Mouse (Mus musculus) forebrain, postnatal 0 days (tissue): ENCODE measurements at regions not wholly inside any gene's neighbourhood (a gene's known extent, or its start where the extent isn't known, plus 50 kb on each side); places are given as distances from the start of the nearest gene placed in this dataset.

Experiments used
- ATAC-seq: fragments of 200-750 bp; cut with Nextera tagmentation; 2 replicates; pipeline ENCODE4 v1.8.0; 2017; ENCODE audit warnings: mild to moderate bottlenecking, moderate library complexity
- DNase-seq: peaks from one replicate; pipeline ENCODE4 v3.0.0-alpha.2; 2015
- H3K27ac ChIP-seq: fragments of 300-500 bp; sonication (generic); 2 replicates; pipeline ENCODE4 v1.5.1; 2014; ENCODE audit warnings: low read depth, mild to moderate bottlenecking, antibody characterized with exemption, low read length, moderate library complexity, mixed read lengths
- H3K27me3 ChIP-seq: fragments of 300-500 bp; sonication (generic); 2 replicates; pipeline ENCODE4 v1.6.1; 2014; ENCODE audit warnings: mild to moderate bottlenecking, low read length, mixed read lengths; ENCODE audit not compliant: insufficient read depth
- H3K36me3 ChIP-seq: fragments of 300-500 bp; sonication (generic); 2 replicates; pipeline ENCODE4 v1.6.1; 2014; ENCODE audit warnings: mild to moderate bottlenecking, moderate library complexity; ENCODE audit not compliant: insufficient read depth
- H3K4me1 ChIP-seq: fragments of 300-500 bp; sonication (generic); 2 replicates; pipeline ENCODE4 v1.6.1; 2014; ENCODE audit warnings: antibody characterized with exemption; ENCODE audit not compliant: insufficient read depth
- H3K4me2 ChIP-seq: fragments of 300-500 bp; sonication (generic); 2 replicates; pipeline ENCODE4 v1.6.1; 2014; ENCODE audit warnings: low read depth, mild to moderate bottlenecking, moderate library complexity
- H3K4me3 ChIP-seq: fragments of 300-500 bp; sonication (generic); 2 replicates; pipeline ENCODE4 v1.5.1; 2014; ENCODE audit warnings: low read depth, low read length, mixed read lengths
- H3K9ac ChIP-seq: fragments of 300-500 bp; sonication (generic); 2 replicates; pipeline ENCODE4 v1.6.1; 2014; ENCODE audit warnings: mild to moderate bottlenecking
- H3K9me3 ChIP-seq: fragments of 300-500 bp; sonication (generic); 2 replicates; pipeline ENCODE4 v1.6.1; 2016; ENCODE audit warnings: low read length
- CTCF ChIP-seq: sonication (generic); IDR thresholded peaks from 2 replicates; pipeline ENCODE4 v1.5.1; 2016; ENCODE audit warnings: antibody characterized with exemption, control low read depth, low read depth
- WGBS: fragments of 180-500 bp; shearing (Covaris S2); extraction: QIAGEN DNeasy Blood & Tissue Kit; methylation state at CpG from one replicate; pipeline ENCODE4 v1.1.7; 2014; 5-methylcytosine and 5-hydroxymethylcytosine counted together

GRCm38 (mm10) chr14:80270063-80270462 lies 286.2 kb downstream of the Olfm4 start:
- Histone ChIP-seq H3K9me3 (no peaks in the 10 kb centered on the region), H3K4me3 (no peak overlapping the region), H3K4me2 (no peak overlapping the region), H3K9ac (no peak overlapping the region), H3K4me1 (no peaks in the 10 kb centered on the region; the same call in 1 of the 2 replicates), H3K36me3 (no peaks in the 10 kb centered on the region), H3K27me3 (no peaks in the 10 kb centered on the region), H3K27ac (no peak overlapping the region)
- WGBS, result 54% methylated on average over 13 of the region's 13 CpGs
- TF ChIP-seq CTCF, result no peak
- no peak for ATAC-seq
- no peak for DNase-seq

DNA sequence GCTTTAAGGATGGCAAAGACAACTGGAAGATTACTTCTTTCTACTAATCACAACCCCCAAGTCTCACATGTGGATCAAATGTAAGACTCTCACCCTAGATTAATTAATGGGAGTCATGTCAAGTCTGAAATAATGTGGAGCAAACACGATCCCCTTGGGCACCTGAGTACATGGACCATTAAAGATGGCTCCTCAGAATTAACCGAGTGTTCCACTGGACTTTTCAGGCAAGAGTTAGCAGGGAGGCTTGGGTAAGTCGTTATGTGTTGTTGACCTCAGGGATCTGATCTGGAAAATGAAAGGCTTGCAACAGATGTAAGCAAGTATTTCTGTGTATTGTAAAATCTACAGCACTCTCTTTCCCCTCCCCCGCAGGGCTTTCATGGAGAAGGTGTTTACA lies 296.3 kb downstream of the Olfm4 start:
- H3K27ac ChIP-seq, result no peak overlapping the region
- DNase-seq, result no peak
- no peak for ATAC-seq
- no peaks in the 10 kb centered on the region for H3K4me1 ChIP-seq
- H3K9ac ChIP-seq, result no peak overlapping the region
- no peak for TF ChIP-seq CTCF
- H3K4me3 ChIP-seq, result no peak overlapping the region
- H3K36me3 ChIP-seq, result no peaks in the 10 kb centered on the region
- H3K27me3 ChIP-seq, result no peaks in the 10 kb centered on the region
- 73% methylated on average over 4 of the region's 4 CpGs for WGBS
- H3K9me3 ChIP-seq, result no peaks in the 10 kb centered on the region
- H3K4me2 ChIP-seq, result no peak overlapping the region

DNA sequence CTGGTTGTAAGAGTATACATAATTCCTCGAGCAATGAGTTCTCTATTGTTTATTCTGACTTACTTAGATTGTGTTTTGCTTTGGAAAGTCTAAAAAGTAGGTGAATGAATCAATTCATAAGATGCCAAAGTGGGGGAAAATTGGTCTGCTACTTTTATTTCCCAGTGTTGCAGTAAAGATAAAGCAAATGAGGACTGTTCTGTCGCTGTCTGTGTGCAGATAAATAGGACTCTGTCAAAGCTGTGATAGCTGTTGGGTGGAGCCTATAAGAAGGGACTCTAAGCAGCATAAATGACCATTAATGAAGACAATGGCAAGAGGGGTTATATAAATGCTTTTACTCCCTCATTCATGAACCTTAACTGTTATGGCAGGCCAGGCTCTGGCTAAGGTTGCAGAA lies 299.8 kb downstream of the Olfm4 start:
- no peaks in the 10 kb centered on the region for H3K36me3 ChIP-seq
- no peaks in the 10 kb centered on the region for H3K27me3 ChIP-seq
- ATAC-seq (no peak), DNase-seq (no peak)
- no peaks in the 10 kb centered on the region for H3K4me1 ChIP-seq
- no peak overlapping the region for H3K4me3 ChIP-seq
- H3K9ac ChIP-seq, result no peak overlapping the region
- no peak overlapping the region for H3K27ac ChIP-seq
- H3K9me3 ChIP-seq, result no peaks in the 10 kb centered on the region
- no peak for TF ChIP-seq CTCF
- WGBS, result 41% methylated on average over 2 of the region's 2 CpGs
- no peak overlapping the region for H3K4me2 ChIP-seq

DNA sequence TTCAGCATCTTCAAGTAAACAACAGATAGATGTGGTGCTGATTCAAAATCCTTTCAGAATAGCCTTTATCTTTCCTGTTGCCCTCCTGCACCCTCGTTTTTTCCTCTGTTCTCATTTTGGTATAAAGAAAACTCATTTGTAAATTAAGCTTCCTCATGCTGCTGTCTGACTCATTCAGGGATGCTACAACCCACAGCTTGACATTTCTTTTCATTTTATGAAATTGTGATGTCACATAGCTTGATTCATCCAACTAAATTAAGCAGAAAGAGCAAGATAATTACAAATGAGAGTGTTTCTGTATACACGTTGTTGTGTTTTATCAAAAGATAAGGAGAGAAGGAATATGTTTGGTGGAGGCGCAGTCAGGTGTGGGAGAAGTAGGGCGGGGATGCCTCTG lies 307.5 kb downstream of the Olfm4 start:
- Histone ChIP-seq H3K27me3 (no peaks in the 10 kb centered on the region), H3K9ac (no peak overlapping the region), H3K4me3 (no peak overlapping the region), H3K9me3 (no peaks in the 10 kb centered on the region), H3K4me2 (no peak overlapping the region), H3K4me1 (no peaks in the 10 kb centered on the region), H3K36me3 (no peaks in the 10 kb centered on the region), H3K27ac (no peak overlapping the region)
- no peak for TF ChIP-seq CTCF
- DNase-seq (no peak), ATAC-seq (no peak)
- 68% methylated on average over 4 of the region's 4 CpGs for WGBS

DNA sequence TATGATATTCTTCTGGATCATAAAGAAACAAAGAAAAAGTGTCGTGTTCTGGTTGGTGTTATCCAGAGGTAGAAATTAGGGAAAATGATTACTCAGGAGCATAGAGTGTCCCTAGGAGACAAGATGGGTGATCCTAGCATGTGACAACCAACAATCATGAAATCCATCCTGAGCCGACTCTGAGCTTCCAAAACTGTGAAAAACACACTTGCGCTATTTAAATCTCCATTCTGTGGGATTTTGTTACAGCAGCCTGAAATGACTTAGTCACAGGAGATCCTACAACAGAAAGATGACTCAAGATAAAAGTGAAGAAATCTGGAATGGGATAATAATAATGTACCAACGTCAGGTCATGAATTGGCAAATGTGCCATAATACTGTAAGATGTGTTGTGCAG lies 309.5 kb downstream of the Olfm4 start:
- no peak for TF ChIP-seq CTCF
- 93% methylated on average over 4 of the region's 4 CpGs for WGBS
- no peak for ATAC-seq
- Histone ChIP-seq H3K4me2 (no peak overlapping the region), H3K36me3 (no peaks in the 10 kb centered on the region), H3K9me3 (no peaks in the 10 kb centered on the region), H3K9ac (no peak overlapping the region), H3K27me3 (no peaks in the 10 kb centered on the region), H3K27ac (no peak overlapping the region), H3K4me3 (no peak overlapping the region), H3K4me1 (no peaks in the 10 kb centered on the region)
- DNase-seq, result no peak

- Histone ChIP-seq H3K36me3 (no peaks in the 10 kb centered on the region), H3K9ac (no peak overlapping the region), H3K27ac (no peak overlapping the region), H3K4me3 (no peak overlapping the region), H3K9me3 (no peaks in the 10 kb centered on the region), H3K4me1 (no peaks in the 10 kb centered on the region), H3K27me3 (no peaks in the 10 kb centered on the region), H3K4me2 (no peak overlapping the region)
- TF ChIP-seq CTCF, result no peak
- 37% methylated on average over 2 of the region's 2 CpGs for WGBS
- no peak for DNase-seq
- ATAC-seq, result no peak
Observed at GRCm38 (mm10) chr14:80329651-80330050, 345.8 kb downstream of the Olfm4 start.

DNA sequence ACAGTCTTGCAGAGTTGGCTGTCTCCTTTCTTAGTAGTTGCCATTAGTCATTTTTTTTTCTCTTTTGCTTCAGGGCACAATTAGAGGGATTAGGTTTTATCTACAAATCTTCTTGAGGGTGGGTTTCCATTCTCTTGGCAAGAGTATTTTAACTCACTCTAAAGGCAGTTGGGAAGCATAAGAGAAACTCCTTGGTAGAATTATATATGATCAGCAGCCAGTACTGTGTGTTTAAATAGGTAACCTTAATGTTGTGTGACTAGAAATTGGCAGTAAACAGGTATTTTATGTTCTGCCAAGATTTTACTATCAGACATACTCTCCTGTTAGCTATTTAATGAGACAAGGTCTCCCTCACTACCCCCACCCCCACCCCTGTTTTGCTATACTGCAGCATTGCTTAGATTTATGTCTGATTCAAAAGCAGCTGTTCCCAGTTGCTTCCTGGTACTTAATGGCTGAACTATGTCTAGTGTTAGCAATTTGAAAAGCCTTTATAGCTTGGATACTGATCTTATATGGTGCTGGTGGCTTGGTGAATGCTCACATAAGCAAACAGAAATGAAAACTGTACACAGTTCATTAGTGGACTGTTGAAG lies 378.2 kb downstream of the Olfm4 start:
- ATAC-seq (no peak), DNase-seq (no peak)

More for the DNA sequence above, 378.2 kb downstream of the Olfm4 start:
- Histone ChIP-seq H3K9ac (no peak overlapping the region), H3K27me3 (no peaks in the 10 kb centered on the region), H3K4me3 (no peak overlapping the region), H3K27ac (no peak overlapping the region), H3K4me2 (no peak overlapping the region), H3K4me1 (no peaks in the 10 kb centered on the region), H3K9me3 (no peaks in the 10 kb centered on the region), H3K36me3 (no peaks in the 10 kb centered on the region)
- TF ChIP-seq CTCF, result no peak
